Mouse (Mus musculus) spleen, postnatal 14 days (tissue): ENCODE measurements around the gene Esf1.
"Not testable (repeated sequence)": the region's sequence is repeated elsewhere in the genome, so short reads cannot be mapped to it uniquely, and the experiment has no call there.

ENCODE experiments used
- DNase-seq, 2 experiments: peaks; one replicate each; pipeline ENCODE4 v3.0.0; 2021 to 2022; ENCODE audit warnings: low spot score in 2 of 2

Esf1 gene

GRCm38 (mm10) chr2:140096034-140096433, 74.3 kb downstream of the Esf1 start:
- no peak for DNase-seq

GRCm38 (mm10) chr2:140093433-140093832, 76.9 kb downstream of the Esf1 start:
- no peak for DNase-seq

GRCm38 (mm10) chr2:140084245-140084644, 86.1 kb downstream of the Esf1 start:
- no peak for DNase-seq

- DNase-seq = no peak
These were observed 89.4 kb downstream of the Esf1 start for GRCm38 (mm10) chr2:140080747-140081577.

GRCm38 (mm10) chr2:140079284-140079683, 91.1 kb downstream of the Esf1 start:
- not testable (repeated sequence) for DNase-seq

- no peak for DNase-seq
These were observed 91.6 kb downstream of the Esf1 start for GRCm38 (mm10) chr2:140078600-140079280.

GRCm38 (mm10) chr2:140077476-140077875, 92.9 kb downstream of the Esf1 start:
- no peak for DNase-seq

- DNase-seq = no peak
These were observed 95.2 kb downstream of the Esf1 start for GRCm38 (mm10) chr2:140075150-140075549.
